Mouse (Mus musculus): Measurements from ENCODE around the gene Adap2.
A peak's percentile ranks its signal among the peaks of the same experiment; 100 is the strongest.
"Not testable (repeated sequence)": the region's sequence is repeated elsewhere in the genome, so short reads cannot be mapped to it uniquely, and the experiment has no call there.

The Adap2 gene

DNA sequence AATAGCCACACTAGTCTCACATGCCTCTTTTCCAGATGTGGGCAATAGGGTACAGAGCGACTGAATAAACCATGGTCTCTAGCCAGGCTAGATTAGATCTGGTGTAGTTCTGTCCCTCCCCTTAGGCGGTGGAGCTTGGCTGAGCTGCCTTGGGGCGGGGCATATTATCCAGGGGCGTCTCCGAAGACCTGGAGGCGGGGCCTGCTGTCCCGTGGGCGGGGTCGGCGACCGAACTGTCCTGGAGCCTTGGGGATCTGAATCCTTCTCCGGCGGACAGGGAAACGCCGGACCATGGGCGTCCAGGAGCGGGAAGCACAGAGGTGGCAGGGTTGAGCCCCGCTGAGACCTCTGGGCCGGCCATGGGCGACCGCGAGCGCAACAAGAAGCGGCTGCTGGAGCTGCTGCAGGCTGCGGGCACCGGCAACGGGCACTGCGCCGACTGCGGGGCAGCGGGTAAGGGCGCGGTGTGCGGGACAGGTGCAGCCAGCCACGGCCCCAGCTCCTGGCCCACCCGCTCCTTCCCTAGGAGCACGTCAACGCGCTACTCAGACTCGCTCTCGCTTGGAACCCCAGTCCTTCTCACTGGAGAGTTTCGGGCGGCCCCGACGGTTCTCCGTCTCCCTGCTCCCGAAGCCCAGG is at the start of gene Adap2:
Gene Adap2, plus strand, starts transcription at position 249 of the 639 bp plus-strand sequence.
- DNase-seq (ENCODE audit: low read depth, low spot score), result peak; percentile 68

DNA sequence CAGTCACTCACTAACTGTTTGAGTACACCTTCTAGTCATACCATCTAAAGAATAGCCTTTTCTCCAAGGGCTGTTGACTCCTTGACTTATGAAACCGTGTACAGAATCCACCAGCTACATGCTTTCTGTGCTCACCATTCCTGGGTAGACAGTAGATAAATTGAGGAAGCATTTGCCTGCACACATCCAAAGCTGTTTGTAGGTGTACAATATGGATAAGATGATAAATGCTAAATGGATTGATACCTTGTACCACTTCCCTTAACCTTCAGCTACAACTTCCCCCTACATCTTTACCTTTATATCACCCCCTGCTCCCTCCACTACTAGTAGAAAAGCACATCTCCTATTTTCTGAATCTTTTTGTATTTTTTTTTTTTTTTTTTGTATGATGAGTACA is 49.5 kb upstream of the Adap2 start:
- no peak for DNase-seq (ENCODE audit: low read depth, low spot score)

DNA sequence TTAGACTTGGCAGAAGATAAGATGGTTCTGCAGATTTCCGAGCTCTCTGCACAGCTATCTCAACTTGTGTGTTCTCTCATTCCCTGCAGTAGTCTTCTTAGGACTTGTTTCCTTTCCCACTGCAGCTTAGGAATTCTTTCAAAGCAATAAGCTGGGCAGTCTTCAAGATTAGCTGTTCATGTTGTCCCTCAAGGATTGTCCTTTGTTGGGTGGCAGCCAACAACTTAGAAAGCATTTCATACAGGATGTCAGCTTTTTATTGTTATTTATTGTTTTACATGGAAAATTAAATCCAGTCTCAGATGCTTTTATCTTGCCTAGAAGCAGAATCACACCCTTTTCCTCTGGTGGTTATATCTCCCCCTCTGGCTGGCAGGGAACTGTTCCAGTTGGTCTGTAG is 37.5 kb upstream of the Adap2 start:
- DNase-seq (ENCODE audit: low read depth, low spot score), result no peak

DNA sequence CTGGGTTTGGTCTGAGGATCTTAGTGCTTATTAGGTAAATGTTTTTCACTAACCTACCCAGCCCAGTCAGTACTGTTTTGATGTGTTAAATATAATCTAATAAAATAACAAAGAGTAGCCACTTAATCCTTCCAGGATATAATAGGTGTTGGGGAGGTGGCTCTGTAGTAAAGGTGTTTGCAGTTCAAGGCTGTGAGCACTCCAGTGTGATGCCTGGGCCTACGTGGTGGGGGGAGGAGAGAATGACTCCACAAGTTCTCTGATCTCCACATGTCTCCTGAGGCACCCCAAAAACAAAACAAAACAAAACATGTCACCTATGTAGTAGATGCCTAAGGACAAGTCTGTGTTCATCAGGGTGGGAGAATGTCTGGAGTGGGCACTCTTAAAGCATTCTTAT is 21.9 kb upstream of the Adap2 start:
- DNase-seq (ENCODE audit: low read depth, low spot score), result no peak

DNA sequence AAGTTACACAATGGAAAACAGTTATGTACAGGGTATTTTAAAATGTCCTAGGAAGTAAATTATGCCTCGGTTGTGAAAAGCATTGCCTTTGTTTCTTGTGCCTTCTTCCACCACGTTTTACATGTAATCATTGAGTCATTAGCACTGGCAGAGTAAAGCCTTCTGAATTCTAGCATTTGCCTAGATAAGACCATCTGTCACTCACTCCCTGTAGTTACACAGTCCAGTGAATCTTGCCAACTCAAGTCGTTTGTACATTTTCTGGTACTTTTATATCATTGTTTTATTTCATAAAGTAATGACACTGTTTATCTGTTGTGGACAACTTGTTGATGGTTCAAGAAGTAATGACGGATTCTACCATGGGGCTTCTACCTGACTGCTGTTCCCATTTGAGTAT is 19.2 kb upstream of the Adap2 start:
- DNase-seq (ENCODE audit: low read depth, low spot score), result no peak

DNA sequence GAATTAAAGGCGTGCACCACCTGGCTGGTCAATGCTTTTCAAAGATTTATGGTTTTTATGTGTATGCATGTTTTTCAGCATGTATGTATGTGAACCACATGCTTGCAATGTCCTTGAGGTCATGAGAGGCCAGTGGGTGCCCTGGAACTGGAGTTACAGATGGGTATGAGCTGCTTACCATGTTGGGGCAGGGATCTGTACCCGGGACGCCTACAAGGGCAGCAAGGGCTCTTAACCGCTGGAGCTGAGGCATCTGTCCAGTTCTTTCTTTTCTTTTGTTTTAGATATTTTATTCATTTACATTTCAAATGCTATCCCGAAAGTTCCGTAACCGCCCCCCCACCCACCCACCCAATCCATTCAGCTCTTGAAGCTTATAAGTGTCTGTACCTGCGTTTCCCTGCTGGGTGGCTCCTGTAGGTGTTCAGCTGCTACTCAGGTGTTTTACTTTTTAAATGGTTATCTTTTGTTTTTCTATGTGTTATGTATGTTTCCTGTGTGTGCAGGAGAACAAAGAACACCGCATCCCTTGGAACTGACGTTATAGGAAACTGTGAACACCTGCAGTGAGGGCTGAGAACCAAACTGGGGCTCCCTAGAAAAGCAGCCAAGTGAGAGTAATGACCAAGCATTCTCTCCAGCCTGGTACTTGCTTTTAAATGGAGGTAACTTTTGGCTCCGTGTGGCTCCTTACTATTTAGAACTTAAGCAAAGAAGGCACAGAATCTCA is 17.8 kb upstream of the Adap2 start:
- no peak for DNase-seq (ENCODE audit: low read depth, low spot score)

DNA sequence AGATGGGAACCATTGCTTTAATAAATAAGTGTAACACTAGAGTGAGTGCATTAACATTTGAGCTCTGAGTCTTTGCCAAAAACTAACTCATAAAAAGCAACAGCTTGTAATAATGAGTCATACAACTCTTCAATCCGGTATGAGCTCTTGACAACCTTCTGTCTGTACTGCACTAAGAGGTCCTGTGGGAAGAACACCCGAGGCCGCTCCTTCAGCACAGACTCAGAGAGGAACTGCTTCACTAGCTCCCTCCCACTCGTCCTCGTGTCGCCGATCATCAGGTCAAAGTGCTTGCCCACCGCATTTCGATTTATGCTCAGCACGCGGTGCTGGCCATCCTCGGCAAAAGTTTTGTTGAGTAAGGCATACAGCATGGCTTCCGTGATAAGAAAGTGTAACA is 17.1 kb upstream of the Adap2 start:
- DNase-seq (ENCODE audit: low read depth, low spot score), result no peak

DNA sequence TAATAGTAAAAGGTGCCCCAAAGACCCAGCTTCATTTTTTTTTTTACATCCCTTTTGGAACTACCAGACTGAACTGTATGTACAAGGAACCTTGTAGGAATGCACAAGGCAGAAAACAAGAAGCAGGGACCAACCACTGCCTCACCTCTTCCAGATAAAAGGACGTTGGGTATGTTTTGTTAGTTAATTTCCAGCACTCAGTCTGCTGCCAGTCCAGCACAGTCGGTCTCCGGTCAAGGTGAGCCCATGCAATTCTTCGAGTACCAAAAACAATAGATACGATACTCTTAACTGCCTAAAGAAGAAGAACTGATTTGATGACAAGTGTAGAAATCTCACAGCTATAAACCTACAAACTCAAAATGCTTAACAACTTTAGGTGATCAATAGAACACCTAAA is 16.1 kb upstream of the Adap2 start:
- no peak for DNase-seq (ENCODE audit: low read depth, low spot score)

DNA sequence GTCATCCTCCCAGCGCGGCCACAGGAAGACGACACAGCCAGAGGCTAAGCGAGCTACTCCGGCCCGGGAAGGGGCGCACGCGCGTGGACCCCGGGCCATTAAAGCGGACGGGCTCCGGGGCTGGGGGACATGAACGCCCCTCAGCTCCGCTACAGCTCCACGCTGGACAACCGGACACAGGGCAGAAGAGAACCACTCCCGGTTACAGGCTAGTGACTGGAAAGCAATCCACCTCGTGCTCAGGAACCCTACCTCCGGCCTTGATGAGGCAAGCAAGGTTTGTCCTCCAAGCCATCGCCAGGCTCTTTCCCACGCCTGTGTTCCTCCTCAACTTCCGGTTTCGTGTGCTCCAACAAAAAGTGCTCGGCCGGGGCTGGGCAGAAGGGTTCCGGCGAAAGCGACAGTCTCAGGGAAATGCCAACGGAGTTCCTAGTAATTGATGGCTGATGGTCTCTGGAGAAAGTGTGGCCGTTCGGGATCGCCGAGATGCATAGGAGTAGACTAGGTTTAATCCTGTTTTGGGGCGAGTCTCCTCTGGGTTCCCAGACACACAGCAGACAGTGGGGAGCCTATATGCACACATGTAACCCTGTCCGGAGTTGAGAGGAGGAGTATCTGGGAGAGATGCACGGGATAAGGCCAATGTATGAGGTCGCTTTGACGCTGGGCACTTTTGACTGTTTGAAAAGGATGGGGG is 11.9 kb upstream of the Adap2 start, which contains the start of gene Tefm:
Gene Tefm, minus strand, starts transcription at position 351 of the 697 bp plus-strand sequence.
- DNase-seq (ENCODE audit: low read depth, low spot score), result peak; percentile 54

DNA sequence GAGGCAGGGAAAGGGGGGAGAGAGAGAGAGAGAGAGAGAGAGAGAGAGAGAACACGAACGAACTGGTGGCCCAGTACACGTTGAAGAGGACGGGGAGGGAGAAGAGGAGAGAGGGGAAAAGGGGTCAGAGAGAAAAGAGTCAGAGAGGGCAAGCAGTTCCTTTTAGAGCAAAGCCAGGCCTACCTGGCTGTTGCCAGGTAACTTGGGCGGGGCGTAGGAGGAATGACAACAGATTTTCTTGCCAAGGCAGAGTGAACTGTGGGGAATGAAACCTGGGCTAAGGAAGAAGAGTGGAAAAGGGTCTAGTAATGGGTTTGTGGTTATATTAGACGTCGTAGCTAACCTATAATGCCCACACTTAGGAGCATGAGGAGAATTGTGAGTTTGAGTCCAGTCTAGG is 11.0 kb upstream of the Adap2 start:
- DNase-seq (ENCODE audit: low read depth, low spot score), result no peak

DNA sequence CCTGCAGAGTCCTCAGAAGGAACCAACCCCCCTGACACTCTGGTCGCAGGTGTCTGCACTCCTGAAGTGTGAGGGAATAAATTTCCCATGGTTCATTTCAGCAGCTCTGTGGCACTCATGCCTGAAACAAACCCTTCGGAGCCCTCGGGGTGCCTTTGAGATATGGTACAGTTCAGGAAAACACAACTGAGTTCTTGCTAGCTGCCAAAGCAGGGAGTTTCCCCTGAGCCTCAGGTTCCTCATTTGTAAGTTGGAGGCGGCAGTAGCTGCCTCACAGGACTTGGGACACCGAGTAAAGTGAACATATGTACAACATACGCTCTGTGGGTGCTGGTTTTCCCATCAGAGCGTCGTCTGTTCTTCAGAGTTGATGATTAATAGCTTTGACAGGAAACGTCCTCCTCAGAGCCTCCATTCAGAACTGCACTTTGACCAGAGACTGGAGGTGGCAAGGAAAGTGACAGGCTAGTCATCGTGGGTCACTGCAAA is 8.1 kb upstream of the Adap2 start:
- DNase-seq (ENCODE audit: low read depth, low spot score), result no peak

DNA sequence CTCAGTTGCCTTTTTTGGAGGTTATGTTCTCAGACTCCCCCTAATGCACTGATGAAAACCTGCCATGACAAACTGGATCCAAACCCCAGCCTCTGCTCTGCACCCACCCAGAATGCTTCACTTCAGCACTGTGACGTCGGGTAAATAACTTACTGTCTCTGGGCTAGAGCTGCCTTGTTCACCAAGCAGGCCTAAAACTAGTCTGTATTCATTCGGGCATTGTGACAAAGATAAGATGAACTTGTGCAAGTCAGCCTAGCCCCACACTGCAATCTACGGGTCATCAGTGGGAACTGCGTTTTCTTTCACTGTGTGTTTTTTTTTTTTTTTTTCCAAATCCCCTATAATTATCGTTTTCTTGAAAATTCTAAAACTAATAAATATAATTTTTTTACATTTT is 6.2 kb upstream of the Adap2 start:
- DNase-seq (ENCODE audit: low read depth, low spot score), result no peak

DNA sequence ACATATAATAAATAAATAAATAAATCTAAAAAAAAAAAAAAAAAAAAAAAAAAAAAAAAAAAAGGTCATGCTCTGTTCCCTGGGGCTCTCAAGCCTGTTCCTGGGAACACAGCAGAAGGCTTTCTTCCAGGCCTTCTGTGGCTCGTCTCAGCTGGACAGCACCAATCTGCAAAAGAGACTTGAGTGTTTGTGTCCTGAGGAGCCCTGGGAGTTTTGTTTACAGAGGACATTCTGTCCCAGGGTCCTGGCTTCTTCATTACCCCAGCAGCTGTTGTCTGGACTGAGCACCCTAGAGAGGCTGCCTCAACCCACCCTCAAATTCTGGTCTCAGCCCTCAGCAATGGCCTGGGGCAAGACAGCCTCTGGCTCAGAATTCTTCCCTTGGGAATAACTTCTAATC is 5.6 kb upstream of the Adap2 start:
- DNase-seq (ENCODE audit: low read depth, low spot score), result no peak

DNA sequence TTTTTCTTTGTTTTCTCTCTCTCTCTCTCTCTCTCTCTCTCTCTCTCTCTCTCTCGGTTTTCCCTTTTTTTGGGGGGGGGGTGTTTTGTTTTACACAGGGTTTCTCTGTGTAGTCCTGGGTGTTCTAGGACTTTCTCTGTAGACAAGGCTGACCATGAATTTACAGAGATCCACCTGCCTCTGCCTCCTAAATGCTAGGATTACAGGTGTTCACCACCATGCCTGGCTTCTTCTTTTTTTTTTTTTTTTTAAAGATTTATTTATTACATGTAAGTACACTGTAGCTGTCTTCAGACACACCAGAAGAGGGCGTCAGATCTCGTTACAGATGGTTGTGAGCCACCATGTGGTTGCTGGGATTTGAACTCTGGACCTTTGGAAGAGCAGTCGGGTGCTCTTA is 4.9 kb upstream of the Adap2 start:
- not testable (repeated sequence) for DNase-seq (ENCODE audit: low read depth, low spot score)

DNA sequence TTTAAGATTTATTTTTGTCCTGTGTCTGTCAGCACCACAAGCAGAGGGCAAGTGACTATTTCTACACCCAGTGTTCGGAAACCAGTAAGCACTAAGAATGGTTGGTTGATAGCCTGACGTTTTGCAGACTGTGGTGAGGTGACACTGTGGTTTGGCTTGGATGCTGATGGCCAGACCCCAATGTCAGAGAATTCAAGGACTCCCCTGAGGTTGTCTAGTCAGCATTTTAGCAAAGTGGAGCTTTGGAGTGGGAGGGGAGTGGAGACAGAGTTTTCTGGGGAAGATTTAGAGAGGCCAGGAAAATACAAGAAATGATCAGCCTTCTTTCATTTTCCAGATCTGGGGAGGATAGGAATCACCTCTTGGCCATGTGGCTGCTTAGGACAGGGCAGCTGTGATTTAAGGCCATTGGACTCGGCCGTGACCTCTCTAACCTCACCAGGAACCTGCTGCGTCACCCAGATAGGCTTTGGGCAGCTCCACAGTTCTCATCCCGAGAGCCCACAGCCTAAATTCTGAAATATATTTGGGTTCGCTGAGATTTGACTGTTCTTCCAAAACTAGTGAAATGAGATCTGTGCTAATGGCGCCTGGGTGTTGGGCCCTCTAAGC is 4.4 kb upstream of the Adap2 start:
- no peak for DNase-seq (ENCODE audit: low read depth, low spot score)

DNA sequence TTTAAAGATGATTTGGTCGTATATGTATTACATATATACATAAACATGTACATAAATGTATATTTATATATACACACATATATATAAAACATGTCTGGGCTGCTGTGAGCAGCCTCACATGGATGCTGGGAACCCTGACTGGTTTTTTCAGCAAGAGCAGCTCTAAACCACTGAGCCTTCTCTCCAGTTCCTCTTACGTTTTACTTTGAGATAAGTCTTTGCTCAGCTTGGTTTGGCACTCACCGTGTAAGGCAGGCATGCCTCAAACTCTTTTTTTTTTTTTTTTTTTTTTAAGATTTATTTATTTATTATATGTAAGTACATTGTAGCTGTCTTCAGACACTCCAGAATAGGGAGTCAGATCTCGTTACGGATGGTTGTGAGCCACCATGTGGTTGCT is 3.3 kb upstream of the Adap2 start:
- DNase-seq (ENCODE audit: low read depth, low spot score), result no peak

DNA sequence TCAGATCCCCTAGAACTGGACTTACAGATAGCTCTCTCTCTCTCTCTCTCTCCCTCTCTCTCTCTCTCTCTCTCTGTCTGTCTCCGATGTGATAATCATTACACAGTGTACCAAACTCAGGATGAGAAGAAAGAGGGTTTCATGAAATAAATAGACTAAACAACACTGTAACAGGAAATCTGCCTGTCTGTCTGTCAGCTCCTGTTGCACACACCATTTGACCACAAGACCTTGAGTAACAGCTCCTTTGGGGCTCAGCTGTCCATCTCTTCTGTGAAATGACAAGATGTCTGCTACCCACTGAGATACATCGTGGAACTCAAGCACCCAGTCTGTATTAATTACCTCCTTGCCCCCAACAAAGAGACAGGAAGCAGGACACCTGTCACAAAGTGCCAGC is 2.4 kb upstream of the Adap2 start:
- DNase-seq (ENCODE audit: low read depth, low spot score), result no peak

DNA sequence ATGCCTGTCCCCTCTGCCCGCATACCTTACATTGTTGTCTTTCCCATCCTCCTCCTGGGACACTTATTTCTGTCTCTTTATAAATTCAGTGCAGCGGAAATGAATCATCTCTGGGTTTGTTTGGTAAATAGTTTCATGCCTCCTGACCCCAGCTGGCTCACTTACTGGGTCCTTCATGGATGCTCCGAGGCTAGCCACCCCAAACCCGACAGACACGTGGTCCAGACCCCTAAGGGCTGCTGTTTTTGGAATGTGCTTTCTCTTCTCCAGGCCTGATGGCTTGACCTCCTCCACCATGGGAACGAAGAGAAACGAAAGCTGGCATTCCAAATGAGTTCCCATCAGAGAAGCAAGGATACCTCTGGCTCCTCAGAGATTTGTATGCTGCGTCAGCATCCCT is 1.5 kb upstream of the Adap2 start:
- no peak for DNase-seq (ENCODE audit: low read depth, low spot score)

DNA sequence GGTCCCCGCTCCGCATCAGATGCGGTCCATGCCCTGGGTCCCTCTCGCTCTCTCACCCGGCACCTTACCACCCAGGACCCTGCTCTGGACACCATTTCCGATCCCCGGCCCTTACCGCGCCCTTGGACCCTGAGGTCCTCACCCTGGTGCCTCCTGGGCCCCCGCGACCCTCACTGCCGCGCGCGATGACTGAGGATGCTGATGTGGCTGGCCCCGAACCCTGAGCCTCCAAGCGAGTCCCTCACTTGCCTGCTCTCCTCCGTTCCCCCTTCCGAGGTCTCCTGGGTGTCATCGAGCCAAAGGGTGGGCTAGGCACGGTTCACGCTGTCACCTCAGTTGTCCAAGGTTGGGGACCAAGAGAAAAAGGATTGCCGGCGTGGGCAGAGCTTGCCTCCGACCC is 596 bp downstream of the Adap2 start:
- no peak for DNase-seq (ENCODE audit: low read depth, low spot score)

DNA sequence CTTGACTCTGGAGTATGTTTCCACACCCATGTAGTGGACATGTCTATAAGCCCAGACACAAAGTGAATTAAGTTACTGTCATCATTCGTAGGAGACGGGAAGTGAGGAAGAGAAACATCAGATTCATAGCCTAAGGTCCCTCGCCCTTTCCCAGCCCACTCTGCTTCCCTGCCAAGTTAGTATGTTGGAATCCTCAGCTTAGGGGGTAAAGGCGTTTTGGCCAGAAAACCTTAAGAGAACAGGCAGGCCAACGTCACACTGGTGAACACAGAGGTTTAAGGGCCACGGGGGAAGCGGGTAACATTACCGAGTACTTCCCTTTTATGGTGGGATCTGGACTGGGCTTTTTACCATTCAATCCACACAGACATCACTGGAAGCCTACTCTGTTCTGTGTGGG is 1.6 kb downstream of the Adap2 start:
- no peak for DNase-seq (ENCODE audit: low read depth, low spot score)

DNA sequence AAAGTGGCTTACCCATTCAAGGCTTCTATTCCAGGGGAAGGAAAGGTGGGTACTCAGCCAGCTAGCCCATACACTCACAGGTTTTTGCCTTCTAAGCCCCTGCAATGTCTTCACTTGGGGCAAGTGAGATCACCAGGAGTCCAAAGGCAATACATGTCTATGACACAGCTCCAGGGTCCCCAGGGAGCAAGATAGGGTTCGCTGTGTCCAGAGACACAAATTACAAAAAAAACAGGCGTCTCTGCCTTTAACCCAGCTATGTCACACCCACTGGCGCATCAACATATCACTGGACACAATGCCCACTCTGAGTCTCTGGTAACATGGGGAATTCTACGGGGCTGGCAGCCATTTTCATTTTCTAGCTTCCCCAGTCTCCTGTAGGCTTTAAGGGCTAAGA is 2.1 kb downstream of the Adap2 start:
- no peak for DNase-seq (ENCODE audit: low read depth, low spot score)

DNA sequence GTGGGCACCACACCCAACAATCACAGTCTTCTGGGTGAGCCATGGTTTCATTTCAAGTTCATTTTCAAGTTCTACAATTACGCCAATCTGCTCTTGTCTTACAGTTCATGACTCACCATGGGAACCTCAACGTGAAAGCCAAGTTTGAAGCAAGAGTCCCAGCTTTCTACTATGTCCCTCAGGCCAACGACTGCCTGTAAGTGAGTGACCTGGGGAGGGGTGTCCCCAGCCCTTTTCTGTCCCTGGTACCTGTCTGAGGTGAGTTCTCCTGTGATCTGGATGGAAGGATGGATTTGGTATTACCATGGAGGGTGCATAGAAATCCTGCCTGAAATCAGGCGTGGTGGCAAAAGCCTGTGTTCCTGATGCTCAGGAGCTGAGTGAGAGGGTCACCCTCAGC is 2.9 kb downstream of the Adap2 start:
- DNase-seq (ENCODE audit: low read depth, low spot score), result no peak

Data from c-Kit-negative CD71-positive TER-119-positive erythroid progenitor cells, embryonic 14.5 days (primary cell).